Mouse (Mus musculus): ENCODE measurements around the gene Car15.

DNA sequence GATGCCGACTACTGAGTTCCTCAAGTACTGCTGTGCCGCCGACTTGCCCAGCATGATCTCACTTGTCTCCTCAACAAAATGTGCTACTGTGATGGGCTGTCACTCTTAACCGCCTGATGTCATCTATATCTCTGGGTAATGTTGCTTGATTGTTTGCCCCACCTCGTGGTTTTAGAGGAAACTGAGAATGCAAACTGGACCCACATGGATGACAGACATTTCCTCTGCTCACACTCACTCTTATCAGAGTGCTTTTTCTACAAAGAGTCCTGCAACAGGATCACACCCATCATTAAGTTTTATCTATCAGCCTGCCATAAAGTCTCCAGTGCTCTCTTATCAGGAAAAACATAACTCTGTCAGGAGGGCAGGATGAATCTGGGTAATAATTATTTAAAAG lies 33.1 kb upstream of the Car15 start:
- TF ChIP-seq CTCF (IDR thresholded peaks at IDR 0.05; ENCODE audit: control insufficient read depth, insufficient read depth, insufficient read length) (no peak), CEBPB (IDR thresholded peaks at IDR 0.05; ENCODE audit: low read depth) (no peak)

Data from C2C12 (cell line).